Mouse (Mus musculus): Measurements from ENCODE around the gene Avl9.

GRCm38 (mm10) chr6:56765265-56765664, 50.6 kb downstream of the Avl9 start:
- TF ChIP-seq CTCF (IDR thresholded peaks at IDR 0.05; ENCODE audit: control insufficient read depth, insufficient read depth, insufficient read length) (no peak), MYOG (IDR thresholded peaks at IDR 0.05; ENCODE audit: control insufficient read depth, extremely low read depth, insufficient read length) (no peak), MAX (IDR thresholded peaks at IDR 0.05) (no peak), USF1 (IDR thresholded peaks at IDR 0.05; ENCODE audit: low read depth) (no peak), MYOD1 (IDR thresholded peaks at IDR 0.05; ENCODE audit: control insufficient read depth, insufficient read length, low read depth) (no peak), CEBPB (IDR thresholded peaks at IDR 0.05; ENCODE audit: low read depth) (no peak)
